Mouse (Mus musculus) ES-E14 (cell line): Measurements from ENCODE around the gene Pknox1. TPM values are rescaled to one million over a fixed set of nuclear protein-coding genes. Genes with fewer than 3 reads are reported as not detected.

Source experiments
- DNase-seq: peaks from one replicate; pipeline ENCODE4 v3.0.0-alpha.2; 2013; ENCODE audit warnings: low read depth, low spot score
- H3K27ac ChIP-seq: 2 replicates; pipeline ENCODE4 v1.5.1; 2012; ENCODE audit warnings: low read depth, mild to moderate bottlenecking, low read length, moderate library complexity, mixed read lengths; ENCODE audit not compliant: poor library complexity, insufficient read depth, severe bottlenecking
- H3K36me3 ChIP-seq: 2 replicates; pipeline ENCODE4 v1.6.1; 2012; ENCODE audit warnings: mild to moderate bottlenecking, low read length, moderate library complexity, mixed read lengths; ENCODE audit not compliant: control insufficient read depth, poor library complexity, insufficient read depth, severe bottlenecking
- H3K4me1 ChIP-seq, 2 experiments: fragments of 150-350 bp in 1 of 2; sonication (generic) in 1 of 2; 2 replicates each; pipeline ENCODE4 v1.6.1; 2012; ENCODE audit warnings: low read length in 2 of 2, mild to moderate bottlenecking in 1 of 2, mixed read lengths in 1 of 2; ENCODE audit not compliant: control insufficient read depth in 2 of 2, insufficient read depth in 2 of 2, poor library complexity in 1 of 2
- H3K4me3 ChIP-seq, 2 experiments: fragments of 150-350 bp in 1 of 2; sonication (generic) in 1 of 2; 2 replicates each; pipeline ENCODE4 v1.5.1; 2012; ENCODE audit warnings: low read length in 2 of 2, low read depth in 1 of 2, mild to moderate bottlenecking in 1 of 2, mixed read lengths in 1 of 2; ENCODE audit not compliant: insufficient read depth in 1 of 2, poor library complexity in 1 of 2, severe bottlenecking in 1 of 2
- H3K9ac ChIP-seq: 2 replicates; pipeline ENCODE4 v1.6.1; 2012; ENCODE audit warnings: low read depth, mild to moderate bottlenecking, low read length, mixed read lengths; ENCODE audit not compliant: poor library complexity, insufficient read depth, severe bottlenecking
- H3K9me3 ChIP-seq: fragments of 150-350 bp; sonication (generic); 2 replicates; pipeline ENCODE4 v1.6.1; 2012; ENCODE audit warnings: low read depth, mild to moderate bottlenecking, low read length; ENCODE audit not compliant: control insufficient read depth, insufficient read depth
- CHD2 ChIP-seq: IDR thresholded peaks from 2 replicates; pipeline ENCODE4 v1.6.1; 2014; ENCODE audit warnings: mild to moderate bottlenecking, low read depth, low read length, inconsistent platforms
- HCFC1 ChIP-seq: IDR thresholded peaks from 2 replicates; pipeline ENCODE4 v1.6.1; 2012; ENCODE audit warnings: low read length, inconsistent platforms, borderline replicate concordance; ENCODE audit not compliant: insufficient read depth
- MAFK ChIP-seq: IDR thresholded peaks from 2 replicates; pipeline ENCODE4 v1.6.1; 2014; ENCODE audit warnings: mild to moderate bottlenecking, low read depth, low read length, inconsistent platforms; ENCODE audit not compliant: insufficient read depth
- ZC3H11A ChIP-seq: IDR thresholded peaks from 2 replicates; pipeline ENCODE4 v1.6.1; 2012; ENCODE audit warnings: low read depth, mild to moderate bottlenecking, inconsistent platforms, low read length, borderline replicate concordance
- ZNF384 ChIP-seq: IDR thresholded peaks from 2 replicates; pipeline ENCODE4 v1.6.1; 2012; ENCODE audit warnings: low read depth, low read length, inconsistent platforms
- in situ Hi-C, 2 experiments: fragments of 600-800 bp; cut with MboI; formaldehyde crosslinking; loops; one replicate each; pipeline ENCODE4 v1.15.1; 2025; ENCODE audit warnings: low sequenced_read_pairs in 2 of 2, inconsistent platforms in 1 of 2; ENCODE audit not compliant: unreplicated experiment in 2 of 2
- total RNA-seq: library from RNA; depleted of rRNA; stranded (reverse); fragments of 300-350 nt; gene quantifications from 2 replicates; pipeline ENCODE4 v1.2.3, GENCODE M21; 2012

Gene Pknox1
- total RNA-seq, 1 experiment: 16.3 TPM

GRCm38 (mm10) chr17:31569756-31570155 is 5.2 kb downstream of the Pknox1 start:
- peaks cover 0 to 8% of the 10 kb centered on the region in 2 experiments; a peak in 2 of 4 replicates for H3K4me1 ChIP-seq
- TF ChIP-seq ZC3H11A (no peak), CHD2 (no peak)
- H3K9ac ChIP-seq: no peak overlapping the region
- H3K36me3 ChIP-seq: no peaks in the 10 kb centered on the region
- no peak overlapping the region for H3K27ac ChIP-seq
- H3K4me3 ChIP-seq: no peak overlapping the region
- in situ Hi-C loops: no loop called here
- DNase-seq: no peak
- no peaks in the 10 kb centered on the region for H3K9me3 ChIP-seq

GRCm38 (mm10) chr17:31570321-31570925 is 5.9 kb downstream of the Pknox1 start:
- Histone ChIP-seq H3K9me3 (no peaks in the 10 kb centered on the region), H3K27ac (no peak overlapping the region; the same call in 1 of the 2 replicates), H3K4me1 (peaks cover 0 to 8% of the 10 kb centered on the region in 2 experiments; a peak in 2 of 4 replicates), H3K4me3 (no peak overlapping the region), H3K9ac (no peak overlapping the region), H3K36me3 (no peaks in the 10 kb centered on the region)
- in situ Hi-C loops: no loop called here
- no peak for TF ChIP-seq ZNF384
- TF ChIP-seq MAFK: no peak
- TF ChIP-seq ZC3H11A: no peak
- TF ChIP-seq CHD2: no peak
- TF ChIP-seq HCFC1: no peak
- DNase-seq: no peak

GRCm38 (mm10) chr17:31571689-31572088 is 7.2 kb downstream of the Pknox1 start:
- Histone ChIP-seq H3K36me3 (no peaks in the 10 kb centered on the region), H3K27ac (no peak overlapping the region), H3K9ac (no peak overlapping the region), H3K9me3 (no peaks in the 10 kb centered on the region), H3K4me3 (no peak overlapping the region), H3K4me1 (peaks cover 0 to 12% of the 10 kb centered on the region in 2 experiments; a peak in 2 of 4 replicates)
- in situ Hi-C loops: no loop called here
- no peak for TF ChIP-seq HCFC1
- no peak for TF ChIP-seq ZNF384
- no peak for TF ChIP-seq ZC3H11A
- TF ChIP-seq CHD2: no peak
- TF ChIP-seq MAFK: no peak
- no peak for DNase-seq

GRCm38 (mm10) chr17:31574662-31575061 is 10.1 kb downstream of the Pknox1 start:
- Histone ChIP-seq H3K9ac (no peak overlapping the region), H3K4me1 (peaks cover 2 to 24% of the 10 kb centered on the region in 2 experiments; a peak in 3 of 4 replicates), H3K36me3 (no peaks in the 10 kb centered on the region), H3K9me3 (no peaks in the 10 kb centered on the region), H3K27ac (no peak overlapping the region), H3K4me3 (no peak overlapping the region)
- DNase-seq: no peak
- no peak for TF ChIP-seq HCFC1
- in situ Hi-C loops: no loop called here
